Mouse (Mus musculus): ENCODE results near the gene Acp4.

DNA sequence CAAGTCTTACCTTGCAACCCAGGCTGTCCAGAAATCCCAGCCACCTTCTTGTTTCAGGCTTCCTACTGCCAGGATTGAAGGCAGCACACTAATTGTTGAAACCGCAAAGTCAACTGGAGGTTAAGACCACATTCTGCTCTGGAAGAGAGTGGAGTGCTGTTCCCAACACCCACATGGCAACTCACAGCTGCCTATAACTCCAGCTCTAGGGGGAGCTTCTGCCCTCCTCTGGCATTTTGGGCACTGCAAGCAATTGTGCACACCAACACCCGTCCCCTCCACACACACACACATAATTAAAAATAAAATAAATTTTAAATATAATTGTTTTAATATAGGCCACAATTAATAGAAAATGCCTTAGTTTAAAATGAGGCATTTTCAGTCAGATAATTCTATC is 16.0 kb downstream of the Acp4 start:
- TF ChIP-seq CTCF (IDR thresholded peaks at IDR 0.05; ENCODE audit: low read depth), result no peak
- TF ChIP-seq EP300 (IDR thresholded peaks at IDR 0.05; ENCODE audit: low read depth), result no peak

Data from liver, postnatal 0 days (tissue).